Mouse (Mus musculus): ENCODE measurements around the gene Phtf1. TPM values are rescaled to one million over a fixed set of nuclear protein-coding genes. Genes with fewer than 3 reads are reported as not detected.

Gene Phtf1
- polyA plus RNA-seq, 1 experiment from 2014 or later, result 51.4 TPM

- Histone ChIP-seq H3K9me3 (no peaks in the 10 kb centered on the region), H3K36me3 (0 out of 2 replicates have a peak, but pooled peaks cover 3% of the 10 kb centered on the region), H3K4me2 (replicated peaks) (no peak overlapping the region), H3K4me1 (no peaks in the 10 kb centered on the region), H3K9ac (no peak overlapping the region), H3K27me3 (no peaks in the 10 kb centered on the region), H3K27ac (no peak overlapping the region), H3K4me3 (no peak overlapping the region)
- no peak for ATAC-seq (ENCODE audit: insufficient number of reproducible peaks, insufficient read depth, low FRiP score, low TSS enrichment)
- WGBS, result 74% methylated on average over 3 of the region's 3 CpGs
These were observed 59.0 kb downstream of the Phtf1 start for GRCm38 (mm10) chr3:104026938-104027337.

GRCm38 (mm10) chr3:104032086-104032485, 64.2 kb downstream of the Phtf1 start:
- no peak overlapping the region for H3K4me3 ChIP-seq
- H3K27me3 ChIP-seq, result no peaks in the 10 kb centered on the region
- no peak overlapping the region for H3K27ac ChIP-seq
- no peaks in the 10 kb centered on the region for H3K4me1 ChIP-seq
- no peaks in the 10 kb centered on the region for H3K9me3 ChIP-seq
- no peak overlapping the region for H3K9ac ChIP-seq
- 95% methylated on average over 1 of the region's 1 CpGs for WGBS
- no peak for ATAC-seq (ENCODE audit: insufficient number of reproducible peaks, insufficient read depth, low FRiP score, low TSS enrichment)
- 0 out of 2 replicates have a peak, but pooled peaks cover 3% of the 10 kb centered on the region for H3K36me3 ChIP-seq
- no peak overlapping the region for H3K4me2 ChIP-seq (replicated peaks)

GRCm38 (mm10) chr3:104032747-104033146, 64.8 kb downstream of the Phtf1 start:
- Histone ChIP-seq H3K4me2 (replicated peaks) (no peak overlapping the region), H3K9me3 (no peaks in the 10 kb centered on the region), H3K9ac (no peak overlapping the region), H3K27ac (no peak overlapping the region), H3K27me3 (no peaks in the 10 kb centered on the region), H3K4me1 (no peaks in the 10 kb centered on the region), H3K4me3 (no peak overlapping the region), H3K36me3 (no peaks in the 10 kb centered on the region)
- WGBS, result 85% methylated on average over 1 of the region's 1 CpGs
- no peak for ATAC-seq (ENCODE audit: insufficient number of reproducible peaks, insufficient read depth, low FRiP score, low TSS enrichment)

- H3K36me3 ChIP-seq, result no peaks in the 10 kb centered on the region
- H3K27ac ChIP-seq, result no peak overlapping the region
- H3K27me3 ChIP-seq, result no peaks in the 10 kb centered on the region
- H3K9me3 ChIP-seq, result no peaks in the 10 kb centered on the region
- no peak overlapping the region for H3K9ac ChIP-seq
- H3K4me2 ChIP-seq (replicated peaks), result no peak overlapping the region
- peaks cover 6% of the 10 kb centered on the region; the same call in 1 of the 2 replicates for H3K4me1 ChIP-seq
- WGBS, result 52% methylated on average over 6 of the region's 6 CpGs
- H3K4me3 ChIP-seq, result no peak overlapping the region
- 0 out of 2 replicates have a peak, but pooled peaks have one; percentile 56 for ATAC-seq (ENCODE audit: insufficient number of reproducible peaks, insufficient read depth, low FRiP score, low TSS enrichment)
These were observed 91.2 kb downstream of the Phtf1 start for GRCm38 (mm10) chr3:104059001-104059622.

GRCm38 (mm10) chr3:104069395-104069794, 101.5 kb downstream of the Phtf1 start:
- H3K9ac ChIP-seq, result no peak overlapping the region
- no peak for ATAC-seq (ENCODE audit: insufficient number of reproducible peaks, insufficient read depth, low FRiP score, low TSS enrichment)
- H3K27ac ChIP-seq, result no peak overlapping the region
- no peaks in the 10 kb centered on the region for H3K4me1 ChIP-seq
- H3K9me3 ChIP-seq, result no peaks in the 10 kb centered on the region
- H3K36me3 ChIP-seq, result no peaks in the 10 kb centered on the region
- no peak overlapping the region for H3K4me3 ChIP-seq
- no peak overlapping the region for H3K4me2 ChIP-seq (replicated peaks)
- no peaks in the 10 kb centered on the region for H3K27me3 ChIP-seq

Other genes with a start within 250 kb of the Phtf1 start
- 34.9 and 36.9 TPM in 2 replicates for gene Olfml3, start 230.1 kb upstream of the Phtf1 start, polyA plus RNA-seq (2016; fragmentation: Nextera tagmentation; extraction: Ambion mirVana)
- not detected in 2 replicates for gene Gm10964, start 228.7 kb upstream of the Phtf1 start, polyA plus RNA-seq (2016; fragmentation: Nextera tagmentation; extraction: Ambion mirVana)
- 12.6 and 13.1 TPM in 2 replicates for gene Hipk1, start 176.5 kb upstream of the Phtf1 start, polyA plus RNA-seq (2016; fragmentation: Nextera tagmentation; extraction: Ambion mirVana)
- 25.5 and 26.0 TPM in 2 replicates for gene Dclre1b, start 158.7 kb upstream of the Phtf1 start, polyA plus RNA-seq (2016; fragmentation: Nextera tagmentation; extraction: Ambion mirVana)
- gene Ap4b1, start 158.6 kb upstream of the Phtf1 start, polyA plus RNA-seq (2016; fragmentation: Nextera tagmentation; extraction: Ambion mirVana), result 24.0 and 24.8 TPM in 2 replicates
- gene Gm43064, start 158.5 kb upstream of the Phtf1 start, polyA plus RNA-seq (2016; fragmentation: Nextera tagmentation; extraction: Ambion mirVana), result 0.18 and 0.27 TPM in 2 replicates
- gene Bcl2l15, start 135.5 kb upstream of the Phtf1 start, polyA plus RNA-seq (2016; fragmentation: Nextera tagmentation; extraction: Ambion mirVana), result 0.11 TPM in 1 of 2 replicates, not detected in the other
- gene Ptpn22, start 108.3 kb upstream of the Phtf1 start, polyA plus RNA-seq (2016; fragmentation: Nextera tagmentation; extraction: Ambion mirVana), result 0.37 and 0.66 TPM in 2 replicates
- 17.3 and 18.6 TPM in 2 replicates for gene Rsbn1, start 54.0 kb upstream of the Phtf1 start, polyA plus RNA-seq (2016; fragmentation: Nextera tagmentation; extraction: Ambion mirVana)

Data from embryonic facial prominence, embryonic 12.5 days (tissue).